Mouse (Mus musculus): ENCODE results near the gene Gm15155. TPM values are rescaled to one million over a fixed set of nuclear protein-coding genes. Genes with fewer than 3 reads are reported as not detected.

Gm15155 gene
- total RNA-seq (2014; rRNA removed) (not detected in 2 replicates), polyA plus RNA-seq (2015; fragmentation: Nextera tagmentation; extraction: Ambion mirVana) (0.45 and 0.69 TPM in 2 replicates)

DNA sequence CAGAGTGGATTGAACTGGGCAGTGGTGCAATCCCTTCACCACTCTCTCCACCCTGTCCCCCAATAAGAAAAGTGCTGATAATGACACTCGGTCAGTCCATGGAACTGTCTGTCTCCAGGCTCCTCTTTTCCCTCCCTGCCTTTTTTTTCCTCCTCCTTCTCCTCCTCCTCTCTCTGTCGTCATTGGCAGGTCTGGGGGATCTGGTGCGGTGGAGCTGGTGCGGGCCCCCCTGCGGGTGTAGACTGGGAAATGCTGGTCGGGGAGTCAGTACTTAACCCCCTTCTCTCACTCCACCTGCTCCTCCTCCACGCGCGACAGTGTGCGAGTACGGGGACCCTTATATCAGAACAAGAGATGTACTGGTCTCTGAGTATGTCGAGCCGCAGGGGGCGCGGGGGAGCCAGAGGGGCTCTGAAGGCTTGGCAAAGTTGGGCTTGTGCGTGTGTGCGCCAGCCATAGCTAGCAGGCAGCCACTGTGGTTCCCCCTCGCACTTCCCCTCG lies at the start of gene Gm15155:
Gm15155 (plus strand) TSS at position 401 of the 501 bp plus-strand sequence.
- Histone ChIP-seq H3K4me1 (ENCODE audit: insufficient read depth, low read length) (no peaks in the 10 kb centered on the region), H3K9ac (replicated peaks; ENCODE audit: low read length, poor library complexity, severe bottlenecking) (peak within 1 kb of the TSS; percentile 60; the same call in 1 of the 2 replicates), H3K9me3 (ENCODE audit: low read length) (no peaks in the 10 kb centered on the region; the same call in 1 of the 2 replicates), H3K4me2 (ENCODE audit: low read depth, low read length, poor library complexity, severe bottlenecking) (peak within 1 kb of the TSS; percentile 62), H3K27me3 (ENCODE audit: insufficient read depth, low read length) (no peaks in the 10 kb centered on the region), H3K27ac (ENCODE audit: low read depth, low read length) (peak within 1 kb of the TSS; percentile 67), H3K4me3 (ENCODE audit: low read depth, low read length) (peak within 1 kb of the TSS; percentile 55), H3K36me3 (ENCODE audit: insufficient read depth, low read length) (no peaks in the 10 kb centered on the region)
- TF ChIP-seq CTCF (IDR thresholded peaks at IDR 0.05), result peak; percentile 46
- 22% methylated on average over 19 of the region's 19 CpGs for WGBS
- peak; percentile 52 for ATAC-seq (ENCODE audit: low FRiP score)
- DNase-seq (ENCODE audit: low spot score), result peak; percentile 30

DNA sequence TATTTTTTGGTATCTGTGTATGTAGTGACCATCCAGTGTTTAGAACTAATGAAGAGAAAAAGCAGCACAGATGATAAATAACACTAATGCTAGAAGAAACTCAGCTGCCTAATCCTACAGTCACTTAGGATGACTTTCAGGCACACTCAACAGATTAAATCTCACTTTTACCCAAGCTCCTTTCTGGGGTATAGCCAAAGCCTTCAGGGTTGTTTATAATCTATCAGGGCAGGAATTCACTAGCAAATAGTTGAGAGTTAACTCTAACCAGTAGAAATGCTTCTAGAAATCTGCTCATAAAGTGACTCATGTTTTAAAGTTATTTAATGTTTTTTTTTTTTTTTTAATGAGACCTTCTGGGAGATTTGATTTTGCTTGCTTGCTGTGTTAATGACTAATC lies 44.8 kb upstream of the Gm15155 start:
- H3K27me3 ChIP-seq (ENCODE audit: insufficient read depth, low read length), result no peaks in the 10 kb centered on the region
- DNase-seq (ENCODE audit: low spot score) (no peak), ATAC-seq (ENCODE audit: low FRiP score) (no peak)
- no peak overlapping the region for H3K4me2 ChIP-seq (ENCODE audit: low read depth, low read length, poor library complexity, severe bottlenecking)
- no peak for TF ChIP-seq CTCF (IDR thresholded peaks at IDR 0.05)
- H3K9ac ChIP-seq (replicated peaks; ENCODE audit: low read length, poor library complexity, severe bottlenecking), result no peak overlapping the region
- H3K4me3 ChIP-seq (ENCODE audit: low read depth, low read length), result no peak overlapping the region
- H3K36me3 ChIP-seq (ENCODE audit: insufficient read depth, low read length), result no peaks in the 10 kb centered on the region
- no peaks in the 10 kb centered on the region for H3K4me1 ChIP-seq (ENCODE audit: insufficient read depth, low read length)
- no peak overlapping the region for H3K27ac ChIP-seq (ENCODE audit: low read depth, low read length)
- H3K9me3 ChIP-seq (ENCODE audit: low read length), result no peaks in the 10 kb centered on the region

DNA sequence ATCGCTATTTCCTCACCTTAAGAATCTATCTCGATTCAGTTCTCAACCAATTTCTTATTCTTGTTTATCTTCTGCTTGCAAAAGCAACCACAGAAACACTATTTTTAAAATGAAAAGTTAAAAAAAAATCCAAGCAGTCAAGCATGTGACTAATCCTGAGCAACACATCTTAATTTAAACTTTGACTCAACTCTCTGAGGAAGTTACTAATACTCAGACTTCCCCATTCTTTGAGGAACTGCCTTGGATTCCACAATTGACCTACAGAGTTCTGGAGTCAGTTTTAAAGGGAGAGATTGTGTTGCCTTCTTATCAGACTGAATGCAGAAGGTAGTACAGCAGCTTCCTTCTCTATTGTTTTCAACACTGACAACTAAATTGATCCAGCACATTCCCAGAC lies 40.0 kb upstream of the Gm15155 start:
- no peak overlapping the region for H3K27ac ChIP-seq (ENCODE audit: low read depth, low read length)
- H3K9ac ChIP-seq (replicated peaks; ENCODE audit: low read length, poor library complexity, severe bottlenecking), result no peak overlapping the region
- DNase-seq (ENCODE audit: low spot score), result no peak
- H3K27me3 ChIP-seq (ENCODE audit: insufficient read depth, low read length), result no peaks in the 10 kb centered on the region
- ATAC-seq (ENCODE audit: low FRiP score), result no peak
- 77% methylated on average over 2 of the region's 2 CpGs for WGBS
- no peak overlapping the region for H3K4me3 ChIP-seq (ENCODE audit: low read depth, low read length)
- H3K9me3 ChIP-seq (ENCODE audit: low read length), result no peaks in the 10 kb centered on the region
- H3K4me1 ChIP-seq (ENCODE audit: insufficient read depth, low read length), result no peaks in the 10 kb centered on the region
- no peak overlapping the region for H3K4me2 ChIP-seq (ENCODE audit: low read depth, low read length, poor library complexity, severe bottlenecking)
- no peaks in the 10 kb centered on the region for H3K36me3 ChIP-seq (ENCODE audit: insufficient read depth, low read length)
- TF ChIP-seq CTCF (IDR thresholded peaks at IDR 0.05), result no peak

DNA sequence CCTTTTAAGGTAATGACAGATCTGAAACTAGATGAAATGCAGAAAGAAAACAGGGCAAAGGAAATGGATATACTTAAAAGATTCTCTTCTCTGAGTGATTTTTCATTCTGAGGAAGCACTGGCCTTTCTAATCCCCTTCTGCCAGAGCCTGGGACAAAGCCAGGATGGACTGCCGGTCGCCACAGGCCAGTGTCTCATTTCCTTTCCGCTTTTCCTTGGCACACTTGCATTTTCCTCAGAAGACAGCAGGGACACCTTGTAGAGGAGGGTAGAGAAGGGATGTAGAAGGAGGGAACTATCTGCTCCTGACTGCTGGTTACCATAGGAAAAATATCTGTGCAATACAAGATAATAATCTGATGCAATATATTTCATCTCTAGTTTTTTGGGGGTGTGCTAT lies 33.1 kb upstream of the Gm15155 start:
- no peaks in the 10 kb centered on the region for H3K36me3 ChIP-seq (ENCODE audit: insufficient read depth, low read length)
- peak; percentile 0 for DNase-seq (ENCODE audit: low spot score)
- no peak overlapping the region for H3K4me3 ChIP-seq (ENCODE audit: low read depth, low read length)
- H3K27ac ChIP-seq (ENCODE audit: low read depth, low read length), result no peak overlapping the region
- H3K9me3 ChIP-seq (ENCODE audit: low read length), result no peaks in the 10 kb centered on the region
- no peak for TF ChIP-seq CTCF (IDR thresholded peaks at IDR 0.05)
- no peaks in the 10 kb centered on the region for H3K4me1 ChIP-seq (ENCODE audit: insufficient read depth, low read length)
- H3K4me2 ChIP-seq (ENCODE audit: low read depth, low read length, poor library complexity, severe bottlenecking), result no peak overlapping the region
- ATAC-seq (ENCODE audit: low FRiP score), result no peak
- 68% methylated on average over 3 of the region's 3 CpGs for WGBS
- H3K9ac ChIP-seq (replicated peaks; ENCODE audit: low read length, poor library complexity, severe bottlenecking), result no peak overlapping the region
- H3K27me3 ChIP-seq (ENCODE audit: insufficient read depth, low read length), result no peaks in the 10 kb centered on the region

DNA sequence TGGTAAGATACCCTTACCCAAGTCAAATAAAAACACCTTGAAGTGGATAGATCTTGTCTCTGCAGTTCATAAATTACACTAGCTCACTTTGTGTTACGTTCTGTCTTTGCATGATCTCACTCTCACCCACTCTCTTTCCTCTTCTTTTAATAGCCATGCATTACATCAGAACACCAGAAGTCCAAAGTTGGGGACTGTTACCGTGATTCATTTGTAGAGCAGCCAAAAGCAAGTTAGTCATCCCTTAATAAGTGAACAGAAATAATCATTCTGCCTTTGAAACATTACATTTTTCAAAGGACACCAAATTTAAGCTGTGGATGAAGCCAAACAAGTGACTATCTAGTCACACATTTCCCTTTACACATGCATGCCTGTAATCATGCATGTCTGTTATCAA lies 32.1 kb upstream of the Gm15155 start:
- Histone ChIP-seq H3K9ac (replicated peaks; ENCODE audit: low read length, poor library complexity, severe bottlenecking) (no peak overlapping the region), H3K27ac (ENCODE audit: low read depth, low read length) (no peak overlapping the region), H3K36me3 (ENCODE audit: insufficient read depth, low read length) (no peaks in the 10 kb centered on the region), H3K4me3 (ENCODE audit: low read depth, low read length) (no peak overlapping the region), H3K27me3 (ENCODE audit: insufficient read depth, low read length) (no peaks in the 10 kb centered on the region), H3K4me1 (ENCODE audit: insufficient read depth, low read length) (no peaks in the 10 kb centered on the region), H3K4me2 (ENCODE audit: low read depth, low read length, poor library complexity, severe bottlenecking) (no peak overlapping the region), H3K9me3 (ENCODE audit: low read length) (no peaks in the 10 kb centered on the region)
- TF ChIP-seq CTCF (IDR thresholded peaks at IDR 0.05), result no peak
- no peak for ATAC-seq (ENCODE audit: low FRiP score)
- 72% methylated on average over 2 of the region's 2 CpGs for WGBS
- no peak for DNase-seq (ENCODE audit: low spot score)

DNA sequence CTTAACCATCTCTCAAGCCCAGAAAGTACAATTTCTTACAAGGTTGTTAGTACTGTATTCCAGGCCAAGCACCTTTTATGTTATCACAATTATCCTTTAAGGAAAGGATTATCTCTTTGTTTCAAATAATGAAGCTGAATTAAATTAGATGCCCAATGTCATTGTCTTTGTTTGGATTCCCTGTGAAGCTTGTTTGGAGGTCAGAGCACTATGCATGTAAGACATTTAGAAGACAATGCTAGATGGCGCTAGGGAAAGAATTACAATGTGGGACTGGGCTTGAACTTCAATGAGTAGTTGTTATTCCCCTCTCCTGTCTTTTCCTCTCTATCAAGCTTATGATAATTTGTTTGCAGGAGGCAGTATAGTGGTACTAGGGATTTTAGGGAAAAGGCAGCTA lies 29.9 kb upstream of the Gm15155 start:
- H3K27ac ChIP-seq (ENCODE audit: low read depth, low read length), result no peak overlapping the region
- H3K9ac ChIP-seq (replicated peaks; ENCODE audit: low read length, poor library complexity, severe bottlenecking), result no peak overlapping the region
- DNase-seq (ENCODE audit: low spot score) (no peak), ATAC-seq (ENCODE audit: low FRiP score) (no peak)
- no peak for TF ChIP-seq CTCF (IDR thresholded peaks at IDR 0.05)
- no peaks in the 10 kb centered on the region for H3K4me1 ChIP-seq (ENCODE audit: insufficient read depth, low read length)
- H3K36me3 ChIP-seq (ENCODE audit: insufficient read depth, low read length), result no peaks in the 10 kb centered on the region
- no peaks in the 10 kb centered on the region for H3K9me3 ChIP-seq (ENCODE audit: low read length)
- H3K27me3 ChIP-seq (ENCODE audit: insufficient read depth, low read length), result no peaks in the 10 kb centered on the region
- no peak overlapping the region for H3K4me2 ChIP-seq (ENCODE audit: low read depth, low read length, poor library complexity, severe bottlenecking)
- no peak overlapping the region for H3K4me3 ChIP-seq (ENCODE audit: low read depth, low read length)
- 48% methylated on average over 1 of the region's 1 CpGs for WGBS
